ENCODE assay signal across 33 mouse cellular contexts in the genomic region with DNA sequence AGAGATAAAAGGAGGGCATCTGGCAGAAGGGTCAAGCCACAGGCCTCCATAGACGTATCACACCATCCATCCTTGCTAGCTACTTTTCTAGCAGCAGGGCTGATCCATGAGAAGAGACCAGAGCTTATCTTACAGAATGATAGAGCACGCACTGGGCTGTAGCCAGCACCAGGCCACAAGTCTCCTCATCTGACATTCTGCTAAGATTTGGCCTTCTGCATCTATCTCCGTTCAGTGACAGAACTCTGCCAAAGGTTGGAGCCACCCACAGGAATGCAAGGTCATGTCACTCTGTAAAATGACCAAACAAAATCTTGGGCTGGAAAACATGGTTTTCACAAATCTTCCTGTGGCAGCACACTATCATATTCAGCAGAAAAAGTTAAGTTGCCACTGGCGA.
DNase-seq lines count a peak whose midpoint lies in the region; ATAC-seq and TF ChIP-seq lines count a peak whose summit lies in the region.
"Had no signal": no experiment of that assay in that cellular context is flagged by ENCODE, and none has a peak within 500 bp of the region (broad histone marks: within the 10 kb centered on the region; RNA-seq: fewer than 3 reads in every experiment).

No protein-coding gene starts in this region.

- 0 out of 2 replicates have a peak, but pooled peaks cover 2% of the 10 kb centered on the region for H3K36me3 ChIP-seq in liver, adult 2 months (ENCODE audit: control insufficient read depth, insufficient read depth, low read length)
- no peaks in the 10 kb centered on the region for H3K36me3 ChIP-seq in liver, postnatal 0 days (replicated peaks; ENCODE audit: insufficient read depth, low read length)
- no peaks in the 10 kb centered on the region for H3K36me3 ChIP-seq in midbrain, embryonic 15.5 days (replicated peaks)
- H3K36me3 ChIP-seq: embryonic facial prominence, embryonic 10.5 days; embryonic facial prominence, embryonic 15.5 days; hindbrain, embryonic 13.5 days; limb, embryonic 10.5 days; limb, embryonic 15.5 days had no signal

- H3K9me3 ChIP-seq in liver, postnatal 0 days (ENCODE audit: low read length): no peaks in the 10 kb centered on the region
- no peaks in the 10 kb centered on the region for H3K9me3 ChIP-seq in midbrain, embryonic 15.5 days
- H3K9me3 ChIP-seq: embryonic facial prominence, embryonic 10.5 days; embryonic facial prominence, embryonic 15.5 days; forebrain, embryonic 13.5 days; hindbrain, embryonic 13.5 days; limb, embryonic 10.5 days; limb, embryonic 15.5 days had no signal

- H3K4me1 ChIP-seq in liver, adult 2 months (ENCODE audit: control insufficient read depth, insufficient read depth, low read length): no peaks in the 10 kb centered on the region
- peaks cover 2% of the 10 kb centered on the region; the same call in 1 of the 2 replicates for H3K4me1 ChIP-seq in liver, postnatal 0 days (ENCODE audit: insufficient read depth)
- H3K4me1 ChIP-seq in midbrain, embryonic 15.5 days: peaks cover 13% of the 10 kb centered on the region

- no peaks in the 10 kb centered on the region for H3K27me3 ChIP-seq in liver, adult 2 months (ENCODE audit: control insufficient read depth, insufficient read depth, low read length)
- H3K27me3 ChIP-seq in liver, postnatal 0 days (ENCODE audit: insufficient read depth, low read length): no peaks in the 10 kb centered on the region
- no peaks in the 10 kb centered on the region for H3K27me3 ChIP-seq in midbrain, embryonic 15.5 days (replicated peaks)
- H3K27me3 ChIP-seq: embryonic facial prominence, embryonic 15.5 days; forebrain, embryonic 13.5 days; hindbrain, embryonic 13.5 days; limb, embryonic 15.5 days; megakaryocyte, embryonic 14.5 days had no signal

- no peak overlapping the region for H3K27ac ChIP-seq in liver, adult 2 months (replicated peaks; ENCODE audit: insufficient read depth, low read depth, low read length)
- no peak overlapping the region for H3K27ac ChIP-seq in liver, postnatal 0 days (ENCODE audit: low read depth)
- no peak overlapping the region for H3K27ac ChIP-seq in midbrain, embryonic 15.5 days
- H3K27ac ChIP-seq: embryonic facial prominence, embryonic 10.5 days; embryonic facial prominence, embryonic 15.5 days; forebrain, embryonic 13.5 days; hindbrain, embryonic 13.5 days; limb, embryonic 10.5 days; limb, embryonic 15.5 days; liver, embryonic 14.5 days had no signal

- no peaks in the 10 kb centered on the region for H3K79me2 ChIP-seq in liver, adult 2 months (ENCODE audit: control insufficient read depth, insufficient read depth, low read length)

- no peak for TF ChIP-seq EP300 in liver, postnatal 0 days (IDR thresholded peaks at IDR 0.05; ENCODE audit: low read depth)

- 64% methylated on average over 4 of the region's 4 CpGs for WGBS in liver, adult 2 months
- 59% methylated on average over 4 of the region's 4 CpGs for WGBS in liver, postnatal 0 days (ENCODE audit: insufficient replicate concordance)
- 94% methylated on average over 4 of the region's 4 CpGs for WGBS in midbrain, embryonic 15.5 days

- no peak for ATAC-seq in liver, postnatal 0 days
- ATAC-seq in midbrain, embryonic 15.5 days (replicated peaks): no peak
- ATAC-seq: activated CD4-positive, CD25-positive, alpha-beta regulatory T cell, adult 4 months; CD4-positive, CD25-positive, alpha-beta regulatory T cell, adult 4 months; forebrain, embryonic 13.5 days; intestine, postnatal 0 days; midbrain, embryonic 16.5 days had no signal

- no peak for TF ChIP-seq CTCF in liver, adult 2 months (IDR thresholded peaks at IDR 0.05; ENCODE audit: low read depth, low read length)
- TF ChIP-seq CTCF in liver, postnatal 0 days (IDR thresholded peaks at IDR 0.05; ENCODE audit: low read depth): no peak

- H3K4me2 ChIP-seq in liver, postnatal 0 days (ENCODE audit: low read depth, low read length): no peak overlapping the region
- no peak overlapping the region for H3K4me2 ChIP-seq in midbrain, embryonic 15.5 days
- H3K4me2 ChIP-seq: embryonic facial prominence, embryonic 15.5 days; forebrain, embryonic 13.5 days; heart, embryonic 11.5 days; hindbrain, embryonic 13.5 days; limb, embryonic 15.5 days; lung, embryonic 14.5 days had no signal

- DNase-seq in liver, adult 2 months (ENCODE audit: extremely low read depth, low read depth, low spot score): peak; percentile 18
- no peak for DNase-seq in liver, postnatal 0 days
- DNase-seq in 3T3-L1 (ENCODE audit: low read depth, low spot score) (peak; percentile 65), adipocyte (ENCODE audit: low spot score) (peak; percentile 62)
- DNase-seq in adrenal gland, postnatal 25 days: peak; percentile 46
- no peak for DNase-seq in right cerebral cortex, adult 18-20 months
- DNase-seq in c-Kit-positive CD71-positive TER-119-positive erythroid progenitor cells, embryonic 14.5 days (ENCODE audit: low spot score): no peak
- DNase-seq: cerebellum, adult 2 months; cerebellum, postnatal 14 days; gastrocnemius, postnatal 25 days; heart, adult 18-20 months; heart, postnatal 36 days; kidney, postnatal 14 days; layer of hippocampus, adult 9-11 months; lung, embryonic 14.5 days; retina, postnatal 1 day; right cerebral cortex, postnatal 25 days; thymus, adult 2 months; thymus, postnatal 4 days had no signal

- no peak overlapping the region for H3K4me3 ChIP-seq in liver, adult 2 months (ENCODE audit: insufficient read depth, low read depth, low read length)
- H3K4me3 ChIP-seq in liver, postnatal 0 days (ENCODE audit: low read depth, low read length): no peak overlapping the region
- H3K4me3 ChIP-seq in midbrain, embryonic 15.5 days: no peak overlapping the region
- H3K4me3 ChIP-seq: embryonic facial prominence, embryonic 10.5 days; embryonic facial prominence, embryonic 15.5 days; forebrain, embryonic 13.5 days; hindbrain, embryonic 13.5 days; limb, embryonic 10.5 days; limb, embryonic 15.5 days; megakaryocyte, embryonic 14.5 days had no signal

- H3K9ac ChIP-seq in liver, adult 2 months (ENCODE audit: low read depth, low read length): no peak overlapping the region
- H3K9ac ChIP-seq in liver, postnatal 0 days (replicated peaks): no peak overlapping the region
- no peak overlapping the region for H3K9ac ChIP-seq in midbrain, embryonic 15.5 days
- H3K9ac ChIP-seq: embryonic facial prominence, embryonic 15.5 days; forebrain, embryonic 13.5 days; hindbrain, embryonic 13.5 days; limb, embryonic 15.5 days; liver, embryonic 14.5 days; lung, embryonic 14.5 days had no signal

- TF ChIP-seq POLR2A in liver, adult 2 months (IDR thresholded peaks at IDR 0.05; ENCODE audit: extremely low read depth, insufficient read depth, low read length): no peak

Comparison
In these comparisons a context has a peak if more than half of its experiments do, and no peak if none do; other contexts are left out.
1. DNase-seq: peak in liver, adult 2 months (single experiment), 3T3-L1 (single experiment), adipocyte (single experiment) and adrenal gland, postnatal 25 days (single experiment); none in liver, postnatal 0 days (single experiment), right cerebral cortex, adult 18-20 months (single experiment) and c-Kit-positive CD71-positive TER-119-positive erythroid progenitor cells, embryonic 14.5 days (single experiment).